Mouse (Mus musculus) G1E-ER4 (cell line): ENCODE measurements around the gene Ly6g6d. TPM values are rescaled to one million over a fixed set of nuclear protein-coding genes. Genes with fewer than 3 reads are reported as not detected.

Experiments
- GATA1 ChIP-seq: IDR thresholded peaks from one replicate; pipeline ENCODE4 v1.8.0; 2012; ENCODE audit warnings: low read length, inconsistent platforms
- polyA plus RNA-seq: library from polyadenylated mRNA; stranded (reverse); fragments of >175 nt; gene quantifications from 2 replicates; pipeline ENCODE4 v1.2.3, GENCODE M21; 2012

Ly6g6d gene
- 0.22 TPM in 1 of 2 replicates, not detected in the other for polyA plus RNA-seq

DNA sequence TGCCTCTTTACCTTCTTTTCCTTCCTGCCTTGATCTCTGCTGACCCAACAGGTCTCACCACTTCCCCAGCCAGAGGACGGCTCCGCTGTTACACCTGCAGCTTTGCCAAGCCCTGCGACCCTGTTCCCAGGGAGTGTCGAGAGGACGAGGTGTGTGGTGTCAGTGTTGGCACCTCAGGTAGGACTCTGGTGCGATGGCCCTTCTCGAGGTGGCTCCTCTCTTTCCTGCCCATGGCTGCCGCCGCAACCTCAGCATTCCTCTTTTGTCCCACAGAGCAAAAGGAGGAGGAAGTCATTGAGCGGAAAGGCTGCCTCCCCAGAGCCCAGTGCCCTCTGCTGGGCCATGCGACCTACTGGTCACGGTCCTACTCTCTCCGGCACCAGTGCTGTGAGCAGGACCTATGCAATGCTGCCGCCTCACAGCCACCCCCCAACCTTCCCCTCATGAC lies at the start of gene Ly6g6d:
Ly6g6d (minus strand) TSS at position 280 of the 448 bp plus-strand sequence.
- no peak for TF ChIP-seq GATA1

DNA sequence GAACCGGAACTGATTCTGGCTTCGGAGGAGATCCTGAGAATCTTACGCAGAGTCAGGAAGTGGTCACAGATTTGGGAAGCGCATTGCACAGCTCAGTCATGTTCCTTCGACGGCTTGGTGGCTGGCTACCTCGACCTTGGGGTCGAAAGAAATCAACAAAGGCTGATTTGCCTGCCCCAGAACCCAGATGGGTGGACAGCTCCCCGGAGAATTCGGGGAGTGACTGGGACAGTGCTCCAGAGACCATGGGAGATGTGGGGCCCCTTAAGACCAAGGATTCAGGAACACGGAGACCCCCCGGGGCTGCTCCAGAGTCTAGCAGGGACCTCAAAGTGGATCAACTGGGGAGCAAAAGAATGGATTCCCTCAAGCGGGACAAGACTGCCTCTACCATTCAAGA lies 49.2 kb upstream of the Ly6g6d start:
- no peak for TF ChIP-seq GATA1

DNA sequence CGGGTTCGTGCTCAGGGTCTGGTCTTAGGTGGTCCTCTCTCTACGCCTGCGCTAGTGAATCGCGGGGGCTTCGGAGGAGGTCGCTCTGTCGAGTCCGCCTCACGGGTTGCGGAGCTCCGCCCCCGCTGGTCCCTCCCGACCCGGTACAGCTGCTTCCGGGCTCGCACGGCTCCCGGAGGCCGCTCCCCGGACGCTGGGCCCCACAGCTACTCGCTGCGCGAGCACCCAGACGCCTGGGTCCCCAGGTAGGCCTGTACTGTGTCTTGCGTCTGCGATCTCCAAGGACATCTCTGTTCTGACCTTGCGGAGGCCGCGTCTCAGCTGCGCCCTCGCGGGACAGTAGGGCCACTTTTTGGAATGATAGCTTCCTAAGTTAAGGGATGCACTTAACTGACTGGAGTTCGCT lies 48.3 kb upstream of the Ly6g6d start, which contains the start of gene D17H6S53E:
D17H6S53E (plus strand) TSS at position 168 of the 406 bp plus-strand sequence.
- no peak for TF ChIP-seq GATA1

DNA sequence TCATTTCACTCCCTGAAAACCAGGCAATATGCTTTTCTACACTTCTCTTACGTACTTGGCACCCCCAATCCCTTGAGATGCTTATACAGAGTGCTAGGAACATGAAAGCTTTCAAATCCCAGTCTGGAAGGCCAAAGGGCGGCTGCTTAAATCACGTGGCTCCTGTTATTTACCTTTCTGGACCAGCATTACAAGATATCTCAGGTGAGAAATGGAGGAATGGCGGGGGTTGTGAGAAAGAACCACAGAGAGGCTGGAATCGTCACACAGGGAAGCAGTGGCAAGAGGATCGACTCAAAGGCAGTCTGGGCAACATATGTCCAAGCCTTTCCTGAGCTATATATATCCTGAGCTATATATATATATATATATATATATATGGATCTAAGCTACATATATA lies 47.7 kb upstream of the Ly6g6d start:
- TF ChIP-seq GATA1: no peak

DNA sequence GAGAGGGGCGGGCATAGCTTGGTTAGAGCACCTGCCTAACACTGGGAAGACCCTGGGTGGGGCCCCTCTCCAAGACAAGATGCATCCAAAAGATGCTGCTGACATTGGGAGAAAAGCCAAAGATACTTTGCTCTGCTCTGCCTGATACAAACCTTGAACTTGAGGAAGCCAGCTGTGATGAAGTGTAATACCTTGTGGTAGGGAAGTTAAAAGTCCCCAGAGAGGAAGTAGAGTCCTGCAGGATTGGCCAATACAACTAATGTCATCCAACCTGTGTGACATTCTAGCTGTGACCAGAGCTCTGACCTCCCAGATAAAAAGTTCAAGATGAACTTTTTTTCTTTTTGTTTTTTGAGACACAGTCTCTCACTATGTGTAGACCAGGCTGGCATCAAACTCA lies 47.2 kb upstream of the Ly6g6d start:
- TF ChIP-seq GATA1: no peak

DNA sequence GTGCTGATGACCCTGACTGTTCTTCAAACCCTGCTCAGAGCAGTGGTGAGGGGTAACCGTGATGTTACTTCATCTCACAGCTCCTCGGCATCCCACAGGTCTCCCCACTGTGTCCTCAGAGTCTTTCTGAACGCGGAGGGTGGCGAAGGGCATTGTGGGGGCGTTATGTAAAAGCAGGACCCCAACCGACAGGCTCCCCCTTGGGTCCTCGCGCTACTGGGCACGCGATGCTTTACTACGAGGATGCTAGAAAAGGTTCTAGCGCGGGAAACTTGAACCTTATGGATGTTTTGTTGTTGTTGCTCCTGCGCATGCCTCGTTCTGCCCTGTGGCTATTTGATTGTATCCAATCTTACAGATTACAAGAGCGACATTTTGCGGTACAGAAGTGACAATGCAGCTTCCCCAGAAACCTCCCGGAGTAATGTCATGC lies 44.0 kb upstream of the Ly6g6d start, which contains the start of gene Csnk2b:
Csnk2b (minus strand) TSS at position 183 of the 433 bp plus-strand sequence.
- TF ChIP-seq GATA1: peak; percentile 19

DNA sequence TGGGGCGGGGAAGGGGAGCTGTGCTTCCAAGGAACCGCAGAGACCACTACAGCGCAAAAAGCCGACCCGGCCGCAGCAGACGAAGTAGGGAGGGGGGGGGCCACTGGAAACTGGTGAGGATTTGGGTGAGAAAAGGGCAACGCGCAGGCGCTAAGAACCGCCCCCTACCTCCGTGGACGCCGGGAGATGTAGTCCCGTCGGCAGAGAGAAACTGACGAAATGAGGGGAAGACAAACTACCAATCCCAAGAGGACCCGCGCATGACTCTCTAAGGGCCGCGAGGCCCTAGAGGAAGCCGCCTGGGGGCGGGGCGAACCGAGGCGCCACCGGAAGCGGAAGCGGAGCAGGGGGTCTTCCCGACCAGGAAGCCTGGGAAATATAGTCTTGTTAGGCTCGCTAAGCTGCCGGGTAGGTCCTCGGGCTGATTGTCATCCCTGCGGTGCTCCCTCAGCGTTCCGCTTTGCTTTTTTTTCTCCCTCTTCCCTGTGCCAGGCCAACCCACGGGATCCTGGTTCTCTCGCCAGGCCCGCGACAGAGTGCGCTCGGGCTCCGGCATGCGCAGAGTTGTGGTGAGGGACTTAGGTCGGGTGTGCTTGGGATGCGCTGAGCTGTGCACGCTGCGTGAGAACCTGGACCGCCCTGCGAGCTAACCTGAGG lies 43.4 kb upstream of the Ly6g6d start, which contains the start of gene Gpank1:
Gpank1 (plus strand) TSS at position 313 of the 657 bp plus-strand sequence.
- no peak for TF ChIP-seq GATA1

DNA sequence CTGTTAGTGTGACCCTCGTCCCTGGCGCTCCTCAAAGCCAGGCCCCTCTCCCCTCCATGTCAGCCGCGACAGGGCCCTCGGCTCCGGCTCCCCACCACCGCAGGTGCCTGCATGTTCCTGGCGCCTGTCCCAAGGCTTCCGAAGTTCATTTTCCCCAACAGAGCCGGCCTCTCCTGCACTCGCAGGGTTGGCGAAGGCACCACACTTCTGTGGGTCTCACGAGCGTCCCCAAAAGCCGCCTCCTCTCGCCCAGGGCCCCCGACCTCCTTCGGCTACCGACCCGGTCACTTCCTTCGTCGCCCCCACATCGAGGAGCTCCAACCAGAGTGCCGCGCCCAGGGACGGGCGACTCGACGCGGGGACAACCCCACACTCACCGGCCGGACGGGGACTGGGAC lies 42.9 kb upstream of the Ly6g6d start:
- TF ChIP-seq GATA1: no peak

DNA sequence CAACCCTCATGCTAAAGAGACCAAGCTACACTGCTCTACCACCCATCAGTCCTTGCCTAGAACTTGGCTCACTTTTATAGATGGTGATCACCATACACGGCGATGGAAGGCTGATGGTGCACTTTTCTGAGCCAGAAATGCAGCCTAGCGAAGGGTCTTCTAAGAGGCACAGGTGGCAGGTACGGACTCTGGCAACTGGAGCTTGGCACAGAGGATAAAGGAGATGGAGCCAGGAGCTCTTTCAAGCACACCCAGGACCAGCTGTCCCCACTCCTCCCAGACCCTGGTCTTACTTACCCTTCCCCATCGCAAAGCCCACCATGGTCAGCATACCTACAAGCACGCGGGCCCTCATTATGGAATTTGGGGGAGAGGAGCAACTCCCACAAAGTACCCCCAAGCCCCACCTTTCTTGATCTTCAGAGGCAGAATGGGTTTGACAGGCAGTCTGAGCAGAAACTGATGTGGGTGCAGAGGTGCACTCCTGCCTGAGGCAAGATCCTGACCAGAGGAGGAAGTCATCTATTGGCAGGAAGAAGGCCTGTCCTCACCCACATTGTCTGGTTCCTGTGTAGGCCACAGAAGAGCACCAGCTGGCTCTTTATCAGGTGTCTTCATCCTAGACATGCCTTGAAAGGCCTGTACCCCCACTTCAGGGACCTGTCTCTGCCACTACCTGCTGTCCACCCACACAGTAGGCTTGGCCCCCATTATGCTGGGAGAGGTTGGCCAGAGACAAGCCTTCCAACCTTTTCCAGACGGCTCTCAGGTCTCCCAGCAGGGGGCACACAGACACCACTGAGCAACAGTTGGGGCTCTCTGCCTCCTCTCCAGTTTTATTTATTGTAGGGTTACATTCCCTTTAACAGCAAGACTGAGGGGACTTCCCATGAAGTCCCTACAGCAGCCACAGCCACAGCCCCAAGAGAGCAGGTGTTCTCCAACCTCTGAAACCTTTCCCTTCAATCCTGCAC lies 37.5 kb upstream of the Ly6g6d start, which contains the start of gene Ly6g5b:
Ly6g5b (minus strand) TSS at position 383 of the 974 bp plus-strand sequence.
- no peak for TF ChIP-seq GATA1

DNA sequence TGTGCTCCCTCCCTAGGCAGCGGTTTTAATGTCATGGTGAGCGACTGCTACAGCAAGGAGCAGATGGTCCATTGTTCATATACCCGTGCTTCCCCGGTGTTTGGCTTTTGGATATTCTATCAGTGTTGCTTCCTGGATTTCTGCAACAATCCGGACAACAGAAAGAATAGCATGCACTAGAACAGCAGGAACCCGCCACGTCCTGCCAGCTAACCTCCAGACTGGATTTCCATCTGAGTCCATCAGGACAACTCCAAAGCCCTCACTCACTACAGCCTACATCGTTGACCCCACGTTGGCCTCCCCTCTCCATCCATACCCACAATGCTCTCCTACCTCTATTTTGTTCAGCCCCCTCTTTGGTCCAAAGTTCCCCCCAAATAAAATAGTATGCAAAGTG lies 33.9 kb upstream of the Ly6g6d start:
- no peak for TF ChIP-seq GATA1

DNA sequence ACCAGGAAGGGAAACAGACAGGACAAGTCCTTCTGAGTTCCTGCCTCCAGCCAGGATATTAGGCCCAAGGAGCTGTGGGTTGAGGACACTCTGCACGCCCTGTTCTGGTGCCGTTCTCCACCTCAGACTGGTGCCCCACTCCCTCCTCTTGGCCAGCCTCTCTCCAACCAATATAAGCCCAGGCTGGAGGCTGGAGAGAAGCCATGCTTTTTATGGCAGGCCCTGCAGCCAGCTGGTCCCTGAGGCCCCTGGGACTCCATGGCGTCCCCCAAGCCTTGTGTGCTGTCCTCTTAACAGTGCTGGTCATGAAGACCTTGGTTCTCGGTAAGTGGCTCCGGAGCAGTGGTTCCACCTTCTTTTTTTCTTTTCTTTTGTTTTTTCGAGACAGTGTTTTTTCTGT lies 30.2 kb upstream of the Ly6g6d start, which contains the start of gene Ly6g5c:
Ly6g5c (plus strand) TSS at position 183 of the 400 bp plus-strand sequence.
- no peak for TF ChIP-seq GATA1

DNA sequence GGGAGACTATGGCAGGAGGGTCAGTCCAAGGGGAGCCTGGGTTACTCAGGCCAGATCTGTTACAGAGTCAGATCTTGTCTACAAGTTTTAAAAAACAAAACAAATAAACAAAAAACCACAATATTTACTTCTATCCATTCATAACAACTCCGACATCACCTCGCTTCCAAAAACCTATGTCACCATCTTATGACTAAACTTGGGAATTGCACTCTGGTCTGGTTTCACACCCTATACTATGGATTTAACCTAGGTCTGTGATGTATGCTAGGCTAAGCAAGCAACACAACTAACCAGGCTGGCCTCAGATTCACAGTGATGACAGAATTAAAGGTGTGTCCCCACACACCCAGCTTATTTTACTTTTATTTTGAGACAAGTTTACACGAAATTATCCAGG lies 28.7 kb upstream of the Ly6g6d start:
- TF ChIP-seq GATA1: no peak

DNA sequence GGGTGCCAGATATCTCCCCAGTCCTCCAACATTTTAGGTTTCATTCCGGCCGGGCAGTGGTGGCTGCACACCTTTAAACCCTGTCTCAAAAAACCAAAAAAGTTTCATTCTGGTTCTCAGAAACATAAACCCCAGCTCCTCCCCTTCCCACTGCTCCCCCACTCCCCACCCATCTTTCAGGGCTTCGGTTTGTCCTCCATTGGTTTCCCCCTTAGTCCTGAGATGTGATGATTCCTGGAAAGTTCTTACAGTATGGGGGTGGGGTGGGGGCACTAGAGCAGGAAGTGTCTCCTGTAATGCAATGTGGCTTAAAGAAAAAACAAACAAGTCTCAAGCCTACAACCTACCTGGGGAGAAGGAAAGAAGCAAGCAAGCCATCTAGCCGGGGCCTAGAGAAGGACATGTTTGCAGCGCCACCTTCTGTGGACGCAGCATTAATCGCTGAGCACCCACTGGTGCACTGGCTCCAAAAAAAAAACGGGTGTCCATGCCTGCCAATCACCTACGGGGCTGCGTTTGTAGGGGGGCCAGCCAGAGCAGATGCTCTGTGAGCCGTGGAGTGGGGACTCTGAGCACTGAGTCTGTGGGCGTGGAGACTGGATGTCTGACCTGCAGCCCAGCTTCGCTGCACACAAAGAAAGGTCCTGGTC lies 28.0 kb upstream of the Ly6g6d start:
- TF ChIP-seq GATA1: no peak

DNA sequence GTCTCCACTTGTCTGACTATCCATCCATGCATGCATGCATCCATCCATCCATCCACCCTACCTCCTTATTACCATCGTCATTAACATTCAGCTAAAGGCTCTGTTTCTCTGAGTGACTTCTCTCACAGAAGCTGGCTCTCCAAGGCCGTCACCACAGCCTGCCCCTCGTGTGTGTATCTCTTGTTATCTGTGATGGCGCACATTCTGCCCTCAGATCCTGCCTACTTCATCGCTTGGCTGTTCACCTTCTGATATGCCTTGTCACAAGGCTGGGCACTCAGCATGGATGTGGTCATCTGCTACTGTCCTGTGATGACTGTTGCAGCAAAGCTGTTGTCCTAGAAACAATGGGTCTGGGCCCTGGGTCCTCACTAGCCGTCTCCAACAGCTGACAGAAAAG lies 26.9 kb upstream of the Ly6g6d start:
- peak; percentile 87 for TF ChIP-seq GATA1

DNA sequence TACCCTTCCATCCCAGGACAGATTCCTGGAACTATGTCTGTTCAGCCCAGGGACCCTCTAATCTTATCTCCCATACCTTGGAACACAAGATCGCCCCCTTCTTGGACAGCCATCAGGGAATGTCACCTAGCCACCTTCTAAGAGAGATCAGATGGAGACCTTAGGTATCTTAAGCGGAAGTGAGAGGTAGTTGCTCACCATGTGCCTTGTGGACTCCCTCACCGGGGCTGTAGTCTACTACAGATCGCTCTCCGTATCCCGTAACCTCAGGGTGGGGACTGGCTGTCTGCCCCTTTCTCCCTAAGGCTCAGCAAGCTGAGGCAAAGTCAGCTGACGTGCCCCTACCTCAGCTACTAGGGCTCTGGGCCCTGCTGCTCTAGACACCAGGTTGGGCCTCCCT lies 26.2 kb upstream of the Ly6g6d start:
- no peak for TF ChIP-seq GATA1
